Mouse (Mus musculus) erythroblast, adult 5-6 weeks (primary cell): ENCODE data around the gene Mfrp. TPM values are rescaled to one million over a fixed set of nuclear protein-coding genes. Genes with fewer than 3 reads are reported as not detected.
A peak's percentile ranks its signal among the peaks of the same experiment; 100 is the strongest.

Source experiments
- ATAC-seq: replicated peaks from 2 replicates; pipeline ENCODE4 v1.8.0; 2016; ENCODE audit warnings: moderate number of reproducible peaks, mild to moderate bottlenecking, moderate TSS enrichment, inconsistent platforms; ENCODE audit not compliant: poor library complexity, low FRiP score, severe bottlenecking
- total RNA-seq, 2 experiments: library from RNA; stranded (forward) in 1 of 2; stranded (reverse) in 1 of 2; fragments of 150-400 nt in 1 of 2; fragments of 200-764, 138-1000 nt in 1 of 2; gene quantifications; 2 replicates each; pipeline versions ENCODE4 v1.2.3 to v1.2.4; 2015 to 2017; ENCODE audit warnings: low replicate concordance in 2 of 2

Mfrp gene
- total RNA-seq, 2 experiments from 2014 or later, result not detected

- ATAC-seq, result peak; percentile 76
Observed at GRCm38 (mm10) chr9:44125546-44126428, 24.3 kb downstream of the Mfrp start.

GRCm38 (mm10) chr9:44126746-44127145 lies 25.2 kb downstream of the Mfrp start:
- no peak for ATAC-seq

- no peak for ATAC-seq
Observed at GRCm38 (mm10) chr9:44127351-44127801, 25.8 kb downstream of the Mfrp start.

GRCm38 (mm10) chr9:44129633-44130032 lies 28.1 kb downstream of the Mfrp start:
- no peak for ATAC-seq

GRCm38 (mm10) chr9:44130034-44130433 lies 28.5 kb downstream of the Mfrp start:
- ATAC-seq, result no peak

GRCm38 (mm10) chr9:44130581-44131275 lies 29.2 kb downstream of the Mfrp start:
- no peak for ATAC-seq

GRCm38 (mm10) chr9:44131276-44131590 lies 29.7 kb downstream of the Mfrp start:
- ATAC-seq, result no peak

- ATAC-seq, result no peak
Observed at GRCm38 (mm10) chr9:44132200-44132599, 30.7 kb downstream of the Mfrp start.

- ATAC-seq, result no peak
Observed at GRCm38 (mm10) chr9:44133287-44133686, 31.8 kb downstream of the Mfrp start.

- ATAC-seq, result no peak
Observed at GRCm38 (mm10) chr9:44134101-44134850, 32.7 kb downstream of the Mfrp start, which contains the start of gene Mcam. Gene Mcam, plus strand, starts transcription at chr9:44134469.

GRCm38 (mm10) chr9:44134851-44135730 lies 33.6 kb downstream of the Mfrp start:
- ATAC-seq, result no peak

- no peak for ATAC-seq
Observed at GRCm38 (mm10) chr9:44135731-44136411, 34.3 kb downstream of the Mfrp start.

GRCm38 (mm10) chr9:44137846-44138245 lies 36.3 kb downstream of the Mfrp start:
- no peak for ATAC-seq

GRCm38 (mm10) chr9:44141951-44142350 lies 40.4 kb downstream of the Mfrp start:
- ATAC-seq, result no peak

- no peak for ATAC-seq
Observed at GRCm38 (mm10) chr9:44143421-44143820, 41.9 kb downstream of the Mfrp start.

- no peak for ATAC-seq
Observed at GRCm38 (mm10) chr9:44144023-44144717, 42.6 kb downstream of the Mfrp start.

GRCm38 (mm10) chr9:44144718-44145060 lies 43.2 kb downstream of the Mfrp start:
- no peak for ATAC-seq

- no peak for ATAC-seq
Observed at GRCm38 (mm10) chr9:44147290-44147689, 45.8 kb downstream of the Mfrp start.
